Mouse (Mus musculus): ENCODE measurements around the gene Ano1. TPM values are rescaled to one million over a fixed set of nuclear protein-coding genes. Genes with fewer than 3 reads are reported as not detected.

Ano1 gene
- polyA plus RNA-seq, 1 experiment from 2014 or later: 10.2 TPM

DNA sequence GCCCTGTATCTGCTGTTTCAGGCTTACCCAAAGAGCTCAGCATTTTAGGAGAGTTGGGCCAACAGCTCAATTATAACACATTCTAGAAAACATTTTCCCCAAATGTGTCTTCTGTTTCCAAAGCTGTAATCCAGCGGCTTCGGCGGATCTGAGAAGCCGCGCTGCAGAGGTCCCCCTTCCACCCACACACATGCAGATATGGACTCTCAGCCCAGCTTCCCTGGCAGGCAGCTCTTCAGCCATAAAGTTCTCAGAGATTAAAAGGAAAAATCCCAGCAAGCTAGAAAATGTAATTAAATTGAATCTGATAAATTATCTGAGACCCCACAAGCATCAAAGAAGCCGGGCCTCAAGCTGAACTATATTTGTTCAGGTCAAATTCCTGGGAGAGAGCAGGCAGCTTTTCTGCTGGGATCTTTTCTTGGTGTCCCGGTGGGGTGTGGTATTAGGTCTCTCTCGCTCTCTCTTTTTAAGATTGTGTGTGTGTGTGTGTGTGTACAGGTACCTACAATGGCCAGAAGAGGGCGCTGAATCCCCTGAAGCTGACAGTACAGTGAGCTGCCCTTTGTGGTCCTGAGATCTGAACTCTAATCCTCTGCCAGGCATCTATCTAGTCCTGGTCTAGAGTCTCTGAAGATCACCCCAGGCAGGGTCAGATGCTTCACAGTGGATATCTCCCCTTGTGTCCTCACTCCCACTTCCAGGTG, 95.4 kb downstream of the Ano1 start:
- Histone ChIP-seq H3K4me3 (ENCODE audit: low read depth, low read length) (no peak overlapping the region), H3K9me3 (ENCODE audit: control insufficient read depth, low read length) (no peaks in the 10 kb centered on the region), H3K4me1 (replicated peaks; ENCODE audit: control insufficient read depth, insufficient read depth, low read length) (no peaks in the 10 kb centered on the region), H3K9ac (ENCODE audit: low read depth, low read length) (no peak overlapping the region), H3K36me3 (ENCODE audit: control insufficient read depth, insufficient read depth, low read length) (no peaks in the 10 kb centered on the region; the same call in 1 of the 2 replicates), H3K4me2 (no peak overlapping the region), H3K27ac (ENCODE audit: low read depth, low read length) (no peak overlapping the region), H3K27me3 (replicated peaks; ENCODE audit: control insufficient read depth, insufficient read depth, low read length) (no peaks in the 10 kb centered on the region)
- WGBS: 83% methylated on average over 9 of the region's 9 CpGs
- ATAC-seq (replicated peaks; ENCODE audit: low FRiP score): no peak
- no peak for DNase-seq (ENCODE audit: low spot score)

DNA sequence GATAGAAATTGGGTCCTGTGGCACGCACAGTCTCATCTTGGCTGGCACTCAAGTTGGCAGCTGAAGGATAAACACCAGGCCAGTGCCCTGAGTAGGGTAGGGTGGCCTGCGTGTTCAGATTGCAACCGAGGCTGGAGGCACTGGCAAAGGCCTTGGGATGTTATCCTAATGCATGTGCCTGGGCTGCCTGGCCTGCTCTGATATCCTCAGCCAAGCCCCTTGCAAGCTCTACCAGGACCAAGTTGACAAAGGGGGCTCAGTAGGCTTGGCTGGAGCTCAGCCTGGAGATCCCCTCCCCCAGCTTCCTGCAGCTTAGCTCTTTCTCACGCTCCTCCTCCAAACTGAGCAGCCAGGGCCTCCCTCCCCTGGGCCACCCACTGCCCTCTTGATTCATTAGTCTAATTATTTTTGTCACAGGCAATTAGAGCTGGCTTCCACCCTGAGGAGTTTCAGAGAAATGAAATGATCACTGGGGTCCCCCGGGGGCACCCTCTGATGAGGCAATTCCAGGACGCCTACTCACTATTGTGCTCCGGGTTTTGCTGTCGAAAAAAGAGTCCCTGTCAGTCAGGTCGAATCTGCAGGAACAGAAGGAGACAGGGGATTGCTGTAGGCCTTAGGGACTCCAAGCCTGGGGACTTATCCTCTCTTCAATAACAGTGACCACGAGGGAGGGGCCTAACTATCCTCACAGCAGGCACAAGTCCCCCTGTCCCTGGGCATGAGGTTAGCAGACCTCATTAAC, 97.9 kb downstream of the Ano1 start:
- Histone ChIP-seq H3K4me1 (replicated peaks; ENCODE audit: control insufficient read depth, insufficient read depth, low read length) (no peaks in the 10 kb centered on the region), H3K4me2 (no peak overlapping the region), H3K9me3 (ENCODE audit: control insufficient read depth, low read length) (no peaks in the 10 kb centered on the region), H3K27me3 (replicated peaks; ENCODE audit: control insufficient read depth, insufficient read depth, low read length) (no peaks in the 10 kb centered on the region), H3K36me3 (ENCODE audit: control insufficient read depth, insufficient read depth, low read length) (no peaks in the 10 kb centered on the region; the same call in 1 of the 2 replicates), H3K9ac (ENCODE audit: low read depth, low read length) (no peak overlapping the region), H3K4me3 (ENCODE audit: low read depth, low read length) (no peak overlapping the region), H3K27ac (ENCODE audit: low read depth, low read length) (peak overlapping the region; percentile 49; the same call in 1 of the 2 replicates)
- 34% methylated on average over 10 of the region's 10 CpGs for WGBS
- ATAC-seq (replicated peaks; ENCODE audit: low FRiP score): no peak
- DNase-seq (ENCODE audit: low spot score): peak; percentile 46

DNA sequence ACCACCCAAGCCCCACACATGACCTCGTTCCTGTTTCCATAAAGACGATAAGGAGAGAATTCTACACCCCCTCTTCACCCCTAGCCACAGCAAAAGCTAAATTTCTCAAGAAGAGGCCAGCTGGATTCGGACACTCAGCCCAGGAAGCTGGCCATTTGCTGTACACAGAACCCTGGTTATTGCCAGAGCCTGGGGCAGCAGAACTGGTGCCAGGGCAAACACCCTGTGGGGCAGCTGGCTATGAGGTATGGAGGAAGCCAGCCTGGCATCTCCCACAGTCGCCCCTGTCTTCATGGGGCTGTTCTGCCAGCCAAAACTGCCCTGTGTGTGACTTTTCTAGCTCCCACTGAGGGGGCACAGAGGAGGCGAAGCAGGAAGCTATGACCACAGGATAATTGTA, 104.2 kb downstream of the Ano1 start:
- Histone ChIP-seq H3K4me2 (no peak overlapping the region), H3K27ac (ENCODE audit: low read depth, low read length) (no peak overlapping the region), H3K9ac (ENCODE audit: low read depth, low read length) (no peak overlapping the region), H3K4me3 (ENCODE audit: low read depth, low read length) (no peak overlapping the region), H3K36me3 (ENCODE audit: control insufficient read depth, insufficient read depth, low read length) (no peaks in the 10 kb centered on the region; the same call in 1 of the 2 replicates), H3K4me1 (replicated peaks; ENCODE audit: control insufficient read depth, insufficient read depth, low read length) (no peaks in the 10 kb centered on the region), H3K27me3 (replicated peaks; ENCODE audit: control insufficient read depth, insufficient read depth, low read length) (no peaks in the 10 kb centered on the region), H3K9me3 (ENCODE audit: control insufficient read depth, low read length) (no peaks in the 10 kb centered on the region)
- WGBS: 69% methylated on average over 5 of the region's 5 CpGs
- DNase-seq (ENCODE audit: low spot score) (no peak), ATAC-seq (replicated peaks; ENCODE audit: low FRiP score) (no peak)

DNA sequence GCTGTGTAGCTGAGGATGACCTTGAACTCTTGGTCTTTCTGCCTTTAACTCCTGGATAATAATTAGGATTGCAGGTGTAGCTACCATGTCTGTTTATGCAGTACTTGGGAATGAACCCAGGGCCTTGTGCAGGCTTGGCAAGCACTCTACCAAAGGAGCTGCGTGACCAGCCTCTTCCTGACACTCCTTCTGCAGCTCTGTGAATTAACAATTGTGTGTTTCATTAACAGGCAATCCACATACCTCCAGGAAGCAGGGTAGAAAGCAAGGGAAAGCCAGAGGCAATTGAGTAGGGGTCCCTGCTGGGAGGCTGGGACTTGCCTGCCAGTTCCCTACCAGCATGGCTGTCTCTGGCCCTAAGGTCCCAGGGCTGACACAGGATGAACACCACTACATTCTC, 111.0 kb downstream of the Ano1 start:
- H3K36me3 ChIP-seq (ENCODE audit: control insufficient read depth, insufficient read depth, low read length): no peaks in the 10 kb centered on the region
- WGBS: 72% methylated on average over 1 of the region's 1 CpGs
- no peak overlapping the region for H3K9ac ChIP-seq (ENCODE audit: low read depth, low read length)
- H3K27ac ChIP-seq (ENCODE audit: low read depth, low read length): no peak overlapping the region
- no peak overlapping the region for H3K4me2 ChIP-seq
- H3K4me3 ChIP-seq (ENCODE audit: low read depth, low read length): no peak overlapping the region
- H3K4me1 ChIP-seq (replicated peaks; ENCODE audit: control insufficient read depth, insufficient read depth, low read length): no peaks in the 10 kb centered on the region
- no peaks in the 10 kb centered on the region for H3K9me3 ChIP-seq (ENCODE audit: control insufficient read depth, low read length)
- DNase-seq (ENCODE audit: low spot score) (no peak), ATAC-seq (replicated peaks; ENCODE audit: low FRiP score) (no peak)
- no peaks in the 10 kb centered on the region for H3K27me3 ChIP-seq (replicated peaks; ENCODE audit: control insufficient read depth, insufficient read depth, low read length)

DNA sequence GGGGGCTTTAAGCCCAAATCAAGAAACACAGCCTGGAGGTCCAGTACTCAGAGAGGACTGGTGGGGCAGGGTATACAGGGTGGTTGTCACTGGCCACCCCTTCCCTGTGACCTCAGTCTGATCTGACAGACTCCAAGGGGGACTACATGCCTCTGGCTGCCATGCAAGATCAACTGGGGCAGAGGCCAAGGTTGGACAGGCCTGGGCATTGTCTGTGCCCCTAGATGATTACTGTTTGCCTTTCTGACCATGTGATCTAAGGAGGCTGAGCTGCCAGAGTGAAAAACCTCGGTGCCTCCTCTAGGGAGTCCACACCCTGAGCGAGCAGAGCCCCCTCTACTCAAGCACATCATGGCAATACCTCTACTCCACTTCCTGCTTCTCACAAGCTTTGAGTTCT, 115.8 kb downstream of the Ano1 start:
- Histone ChIP-seq H3K4me3 (ENCODE audit: low read depth, low read length) (no peak overlapping the region), H3K36me3 (ENCODE audit: control insufficient read depth, insufficient read depth, low read length) (no peaks in the 10 kb centered on the region), H3K9me3 (ENCODE audit: control insufficient read depth, low read length) (no peaks in the 10 kb centered on the region), H3K4me2 (no peak overlapping the region), H3K27me3 (replicated peaks; ENCODE audit: control insufficient read depth, insufficient read depth, low read length) (no peaks in the 10 kb centered on the region; the same call in 1 of the 2 replicates), H3K4me1 (replicated peaks; ENCODE audit: control insufficient read depth, insufficient read depth, low read length) (no peaks in the 10 kb centered on the region), H3K9ac (ENCODE audit: low read depth, low read length) (no peak overlapping the region), H3K27ac (ENCODE audit: low read depth, low read length) (no peak overlapping the region)
- ATAC-seq (replicated peaks; ENCODE audit: low FRiP score) (no peak), DNase-seq (ENCODE audit: low spot score) (no peak)
- 69% methylated on average over 2 of the region's 2 CpGs for WGBS

DNA sequence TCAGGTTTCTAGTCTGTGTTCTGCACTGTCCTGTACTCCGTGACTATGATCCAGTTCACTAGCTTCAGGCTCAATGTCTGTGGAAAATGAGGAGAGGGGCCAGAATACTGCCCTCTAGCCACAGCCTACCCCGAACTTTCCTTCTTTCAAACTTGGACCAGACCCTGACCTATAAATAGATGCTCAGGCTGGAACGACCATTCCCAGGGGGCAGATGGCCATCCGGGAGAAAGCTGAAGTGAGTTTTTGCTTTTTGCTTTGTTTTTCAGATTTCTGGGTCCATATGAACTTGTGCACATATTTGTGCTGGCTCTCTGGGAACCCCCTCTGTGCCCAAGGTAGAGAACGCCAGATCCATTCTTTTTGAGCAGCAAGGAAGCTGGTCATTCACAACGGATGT, 116.9 kb downstream of the Ano1 start:
- 76% methylated on average over 6 of the region's 6 CpGs for WGBS
- H3K4me3 ChIP-seq (ENCODE audit: low read depth, low read length): no peak overlapping the region
- H3K9ac ChIP-seq (ENCODE audit: low read depth, low read length): no peak overlapping the region
- H3K4me1 ChIP-seq (replicated peaks; ENCODE audit: control insufficient read depth, insufficient read depth, low read length): no peaks in the 10 kb centered on the region
- DNase-seq (ENCODE audit: low spot score) (no peak), ATAC-seq (replicated peaks; ENCODE audit: low FRiP score) (no peak)
- no peaks in the 10 kb centered on the region for H3K36me3 ChIP-seq (ENCODE audit: control insufficient read depth, insufficient read depth, low read length)
- H3K4me2 ChIP-seq: no peak overlapping the region
- H3K27ac ChIP-seq (ENCODE audit: low read depth, low read length): no peak overlapping the region
- no peaks in the 10 kb centered on the region for H3K9me3 ChIP-seq (ENCODE audit: control insufficient read depth, low read length)
- no peaks in the 10 kb centered on the region; the same call in 1 of the 2 replicates for H3K27me3 ChIP-seq (replicated peaks; ENCODE audit: control insufficient read depth, insufficient read depth, low read length)

DNA sequence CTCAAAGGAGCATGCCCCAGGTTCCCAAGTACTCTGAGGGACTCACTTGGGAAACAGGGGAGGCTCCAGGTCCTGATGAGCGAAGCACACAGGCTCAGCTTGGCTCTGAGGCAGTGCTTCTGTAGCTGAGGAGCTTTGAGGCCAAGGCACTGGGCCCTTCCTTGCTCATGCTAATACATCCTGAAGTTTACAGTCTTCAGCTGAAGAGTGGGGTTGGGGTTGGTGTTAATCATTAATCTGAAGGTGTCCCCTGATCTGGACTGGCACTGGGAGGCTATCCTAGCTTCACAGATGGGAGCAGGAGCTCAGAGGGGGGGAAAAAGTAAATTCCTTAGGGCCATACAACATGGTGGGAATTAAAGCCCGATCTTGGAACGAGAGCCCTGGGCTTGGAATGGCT, 117.3 kb downstream of the Ano1 start:
- no peaks in the 10 kb centered on the region for H3K9me3 ChIP-seq (ENCODE audit: control insufficient read depth, low read length)
- no peaks in the 10 kb centered on the region for H3K36me3 ChIP-seq (ENCODE audit: control insufficient read depth, insufficient read depth, low read length)
- H3K27ac ChIP-seq (ENCODE audit: low read depth, low read length): no peak overlapping the region
- ATAC-seq (replicated peaks; ENCODE audit: low FRiP score): 0 out of 2 replicates have a peak, but pooled peaks have one; percentile 10
- no peak overlapping the region for H3K4me2 ChIP-seq
- DNase-seq (ENCODE audit: low spot score): no peak
- H3K27me3 ChIP-seq (replicated peaks; ENCODE audit: control insufficient read depth, insufficient read depth, low read length): no peaks in the 10 kb centered on the region; the same call in 1 of the 2 replicates
- no peaks in the 10 kb centered on the region for H3K4me1 ChIP-seq (replicated peaks; ENCODE audit: control insufficient read depth, insufficient read depth, low read length)
- WGBS: 79% methylated on average over 3 of the region's 3 CpGs
- no peak overlapping the region for H3K4me3 ChIP-seq (ENCODE audit: low read depth, low read length)
- no peak overlapping the region for H3K9ac ChIP-seq (ENCODE audit: low read depth, low read length)

DNA sequence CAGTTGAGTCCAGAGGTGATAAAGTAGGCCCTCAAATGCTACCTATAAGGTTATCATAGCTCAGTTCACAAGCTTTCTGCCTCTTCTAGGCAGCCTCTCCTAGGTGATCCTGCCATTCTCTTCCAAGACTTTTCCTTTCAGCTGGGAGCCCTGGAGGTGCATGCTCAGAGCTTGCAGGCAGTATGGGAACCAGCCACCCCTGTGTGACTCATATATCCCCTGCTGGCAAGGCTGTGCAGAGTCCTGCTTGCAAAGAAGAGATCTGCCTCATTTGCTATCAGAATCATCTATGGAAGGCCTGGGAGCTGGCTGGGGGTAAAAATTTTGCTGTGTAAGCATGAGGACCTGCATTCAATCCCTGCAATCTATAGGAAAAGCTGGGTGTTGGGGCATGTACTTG, 119.5 kb downstream of the Ano1 start:
- Histone ChIP-seq H3K36me3 (ENCODE audit: control insufficient read depth, insufficient read depth, low read length) (no peaks in the 10 kb centered on the region), H3K4me2 (no peak overlapping the region), H3K27ac (ENCODE audit: low read depth, low read length) (no peak overlapping the region), H3K9ac (ENCODE audit: low read depth, low read length) (no peak overlapping the region), H3K4me3 (ENCODE audit: low read depth, low read length) (no peak overlapping the region), H3K27me3 (replicated peaks; ENCODE audit: control insufficient read depth, insufficient read depth, low read length) (peaks cover 4% of the 10 kb centered on the region; the same call in 1 of the 2 replicates), H3K9me3 (ENCODE audit: control insufficient read depth, low read length) (no peaks in the 10 kb centered on the region), H3K4me1 (replicated peaks; ENCODE audit: control insufficient read depth, insufficient read depth, low read length) (no peaks in the 10 kb centered on the region)
- DNase-seq (ENCODE audit: low spot score): no peak
- no peak for ATAC-seq (replicated peaks; ENCODE audit: low FRiP score)

DNA sequence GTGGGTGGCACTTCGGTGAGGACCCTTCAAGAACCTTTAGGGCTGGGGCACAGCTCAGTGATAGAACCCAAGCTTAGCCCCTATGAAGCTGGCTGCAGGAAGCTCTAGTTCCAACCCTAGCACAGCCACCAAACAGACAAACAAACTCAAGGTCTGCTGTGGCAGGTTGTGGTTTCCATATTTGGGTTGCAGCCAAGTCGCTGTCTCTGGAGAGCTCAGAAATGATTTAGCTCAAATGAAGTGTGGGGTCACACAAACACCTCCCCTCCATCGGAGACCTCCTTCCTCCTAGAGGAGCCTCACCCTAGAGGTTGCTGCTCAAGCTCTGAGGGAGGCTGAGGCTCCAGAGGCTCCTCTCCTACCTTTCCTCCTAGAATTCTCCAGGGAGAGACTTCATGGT, 121.2 kb downstream of the Ano1 start:
- Histone ChIP-seq H3K36me3 (ENCODE audit: control insufficient read depth, insufficient read depth, low read length) (no peaks in the 10 kb centered on the region), H3K4me1 (replicated peaks; ENCODE audit: control insufficient read depth, insufficient read depth, low read length) (no peaks in the 10 kb centered on the region), H3K9ac (ENCODE audit: low read depth, low read length) (no peak overlapping the region), H3K9me3 (ENCODE audit: control insufficient read depth, low read length) (no peaks in the 10 kb centered on the region), H3K27ac (ENCODE audit: low read depth, low read length) (no peak overlapping the region), H3K27me3 (replicated peaks; ENCODE audit: control insufficient read depth, insufficient read depth, low read length) (peaks cover 4% of the 10 kb centered on the region; the same call in 1 of the 2 replicates), H3K4me2 (no peak overlapping the region), H3K4me3 (ENCODE audit: low read depth, low read length) (no peak overlapping the region)
- DNase-seq (ENCODE audit: low spot score): no peak
- 86% methylated on average over 3 of the region's 3 CpGs for WGBS
- ATAC-seq (replicated peaks; ENCODE audit: low FRiP score): no peak
